Mouse (Mus musculus): ENCODE measurements at regions not wholly inside any gene's neighbourhood (a gene's known extent, or its start where the extent isn't known, plus 50 kb on each side); places are given as distances from the start of the nearest gene placed in this dataset.

GRCm38 (mm10) chrX:9738904-9739303 is 76.1 kb upstream of the Dynlt3 start:
- no peak for TF ChIP-seq CHD2 (IDR thresholded peaks at IDR 0.05; ENCODE audit: low read depth, low read length)
- no peak for TF ChIP-seq MAFK (IDR thresholded peaks at IDR 0.05; ENCODE audit: insufficient read depth, low read depth, low read length)
- no peak for TF ChIP-seq ZNF384 (IDR thresholded peaks at IDR 0.05; ENCODE audit: low read depth, low read length)
- TF ChIP-seq ZC3H11A (IDR thresholded peaks at IDR 0.05; ENCODE audit: borderline replicate concordance, low read depth, low read length): no peak
- Histone ChIP-seq H3K9ac (ENCODE audit: insufficient read depth, low read depth, low read length, poor library complexity, severe bottlenecking) (no peak overlapping the region), H3K4me3 (ENCODE audit: insufficient read depth in 1 of 2, low read depth in 1 of 2, low read length in 2 of 2, poor library complexity in 1 of 2, severe bottlenecking in 1 of 2) (no peak overlapping the region), H3K36me3 (ENCODE audit: control insufficient read depth, insufficient read depth, low read length, poor library complexity, severe bottlenecking) (no peaks in the 10 kb centered on the region), H3K27ac (ENCODE audit: insufficient read depth, low read depth, low read length, poor library complexity, severe bottlenecking) (no peak overlapping the region), H3K9me3 (ENCODE audit: control insufficient read depth, insufficient read depth, low read depth, low read length) (no peaks in the 10 kb centered on the region), H3K4me1 (ENCODE audit: control insufficient read depth in 2 of 2, insufficient read depth in 2 of 2, low read length in 2 of 2, poor library complexity in 1 of 2) (no peaks in the 10 kb centered on the region)
- no peak for DNase-seq (ENCODE audit: low read depth, low spot score)
- in situ Hi-C loops (cut with MboI; ENCODE audit: low sequenced_read_pairs in 2 of 2, unreplicated experiment in 2 of 2): no loop called here

DNA sequence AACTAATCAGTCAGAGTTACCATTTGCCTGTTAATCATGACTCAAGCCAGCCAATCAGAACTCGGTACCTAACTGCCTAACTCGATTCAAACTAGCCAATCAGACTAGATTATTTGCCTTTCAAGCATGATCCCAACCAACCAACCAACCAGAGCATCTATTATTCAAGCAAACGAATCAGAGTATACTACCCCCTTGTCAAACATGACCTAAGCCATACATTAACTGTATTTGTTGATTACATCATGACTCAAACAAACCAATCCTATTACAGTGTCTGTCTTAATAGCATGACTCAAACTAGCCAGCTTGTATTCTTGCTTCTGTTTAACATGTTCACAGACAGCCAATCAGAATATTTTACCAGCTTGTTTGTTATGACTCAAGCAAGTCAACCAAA is 79.7 kb upstream of the Dynlt3 start:
- Histone ChIP-seq H3K4me3 (ENCODE audit: insufficient read depth in 1 of 2, low read depth in 1 of 2, low read length in 2 of 2, poor library complexity in 1 of 2, severe bottlenecking in 1 of 2) (no peak overlapping the region), H3K4me1 (ENCODE audit: control insufficient read depth in 2 of 2, insufficient read depth in 2 of 2, low read length in 2 of 2, poor library complexity in 1 of 2) (no peaks in the 10 kb centered on the region), H3K9ac (ENCODE audit: insufficient read depth, low read depth, low read length, poor library complexity, severe bottlenecking) (no peak overlapping the region), H3K9me3 (ENCODE audit: control insufficient read depth, insufficient read depth, low read depth, low read length) (no peaks in the 10 kb centered on the region), H3K36me3 (ENCODE audit: control insufficient read depth, insufficient read depth, low read length, poor library complexity, severe bottlenecking) (no peaks in the 10 kb centered on the region), H3K27ac (ENCODE audit: insufficient read depth, low read depth, low read length, poor library complexity, severe bottlenecking) (no peak overlapping the region)
- DNase-seq (ENCODE audit: low read depth, low spot score): no peak
- in situ Hi-C loops (cut with MboI; ENCODE audit: low sequenced_read_pairs in 2 of 2, unreplicated experiment in 2 of 2): no loop called here
- TF ChIP-seq HCFC1 (IDR thresholded peaks at IDR 0.05; ENCODE audit: borderline replicate concordance, insufficient read depth, low read length): no peak
- no peak for TF ChIP-seq ZNF384 (IDR thresholded peaks at IDR 0.05; ENCODE audit: low read depth, low read length)
- TF ChIP-seq MAFK (IDR thresholded peaks at IDR 0.05; ENCODE audit: insufficient read depth, low read depth, low read length): no peak
- no peak for TF ChIP-seq ZC3H11A (IDR thresholded peaks at IDR 0.05; ENCODE audit: borderline replicate concordance, low read depth, low read length)
- no peak for TF ChIP-seq CHD2 (IDR thresholded peaks at IDR 0.05; ENCODE audit: low read depth, low read length)

DNA sequence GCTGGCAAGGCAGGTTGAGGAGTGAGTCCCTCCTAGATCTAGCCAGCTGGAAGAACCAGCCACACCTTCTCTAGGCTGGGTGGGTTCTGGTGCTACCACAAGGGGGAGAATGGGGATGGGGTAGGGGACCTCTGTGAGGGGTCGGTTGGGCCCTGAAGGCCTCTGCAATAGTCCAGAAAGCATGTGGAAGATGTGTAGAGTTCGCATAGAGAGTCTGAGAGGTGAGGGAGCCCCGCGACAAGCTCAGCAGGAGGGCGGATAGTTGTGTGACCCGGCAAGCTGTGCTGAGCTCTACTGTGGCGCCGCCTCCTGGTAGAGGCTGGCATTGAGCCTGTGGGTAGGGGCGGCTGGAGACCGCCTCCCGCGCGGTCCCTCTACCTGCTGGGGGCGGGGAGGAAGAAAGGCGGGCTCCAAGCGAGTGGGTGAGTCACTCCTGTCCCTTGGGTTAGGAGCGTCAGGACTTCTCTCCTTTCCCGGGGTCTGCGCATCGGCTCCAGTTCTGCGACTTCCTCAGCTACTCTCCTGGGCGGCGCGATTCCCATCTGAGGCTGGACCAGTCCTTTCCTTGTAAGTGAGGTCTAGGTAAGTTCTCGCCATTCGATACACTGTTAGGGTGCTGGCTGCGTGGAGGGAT is 84.6 kb upstream of the Dynlt3 start:
- TF ChIP-seq HCFC1 (IDR thresholded peaks at IDR 0.05; ENCODE audit: borderline replicate concordance, insufficient read depth, low read length) (no peak), MAFK (IDR thresholded peaks at IDR 0.05; ENCODE audit: insufficient read depth, low read depth, low read length) (no peak), ZC3H11A (IDR thresholded peaks at IDR 0.05; ENCODE audit: borderline replicate concordance, low read depth, low read length) (no peak), CHD2 (IDR thresholded peaks at IDR 0.05; ENCODE audit: low read depth, low read length) (no peak), ZNF384 (IDR thresholded peaks at IDR 0.05; ENCODE audit: low read depth, low read length) (no peak)
- no peaks in the 10 kb centered on the region for H3K9me3 ChIP-seq (ENCODE audit: control insufficient read depth, insufficient read depth, low read depth, low read length)
- peak overlapping the region; percentile 34 to 58; a peak in 3 of 4 replicates for H3K4me3 ChIP-seq (ENCODE audit: insufficient read depth in 1 of 2, low read depth in 1 of 2, low read length in 2 of 2, poor library complexity in 1 of 2, severe bottlenecking in 1 of 2)
- no peaks in the 10 kb centered on the region for H3K36me3 ChIP-seq (ENCODE audit: control insufficient read depth, insufficient read depth, low read length, poor library complexity, severe bottlenecking)
- peak; percentile 38 for DNase-seq (ENCODE audit: low read depth, low spot score)
- in situ Hi-C loops (cut with MboI; ENCODE audit: low sequenced_read_pairs in 2 of 2, unreplicated experiment in 2 of 2): no loop called here
- H3K9ac ChIP-seq (ENCODE audit: insufficient read depth, low read depth, low read length, poor library complexity, severe bottlenecking): peak overlapping the region; percentile 24; the same call in 1 of the 2 replicates
- H3K27ac ChIP-seq (ENCODE audit: insufficient read depth, low read depth, low read length, poor library complexity, severe bottlenecking): no peak overlapping the region
- H3K4me1 ChIP-seq (ENCODE audit: control insufficient read depth in 2 of 2, insufficient read depth in 2 of 2, low read length in 2 of 2, poor library complexity in 1 of 2): no peaks in the 10 kb centered on the region

- no peaks in the 10 kb centered on the region for H3K9me3 ChIP-seq (ENCODE audit: control insufficient read depth, insufficient read depth, low read depth, low read length)
- TF ChIP-seq ZC3H11A (IDR thresholded peaks at IDR 0.05; ENCODE audit: borderline replicate concordance, low read depth, low read length) (no peak), ZNF384 (IDR thresholded peaks at IDR 0.05; ENCODE audit: low read depth, low read length) (no peak), MAFK (IDR thresholded peaks at IDR 0.05; ENCODE audit: insufficient read depth, low read depth, low read length) (no peak), HCFC1 (IDR thresholded peaks at IDR 0.05; ENCODE audit: borderline replicate concordance, insufficient read depth, low read length) (no peak), CHD2 (IDR thresholded peaks at IDR 0.05; ENCODE audit: low read depth, low read length) (no peak)
Measured at GRCm38 (mm10) chrX:9752954-9753572, 90.3 kb upstream of the Dynlt3 start.

More at GRCm38 (mm10) chrX:9752954-9753572, 90.3 kb upstream of the Dynlt3 start:
- Histone ChIP-seq H3K9ac (ENCODE audit: insufficient read depth, low read depth, low read length, poor library complexity, severe bottlenecking) (no peak overlapping the region), H3K4me1 (ENCODE audit: control insufficient read depth in 2 of 2, insufficient read depth in 2 of 2, low read length in 2 of 2, poor library complexity in 1 of 2) (no peaks in the 10 kb centered on the region), H3K27ac (ENCODE audit: insufficient read depth, low read depth, low read length, poor library complexity, severe bottlenecking) (no peak overlapping the region), H3K36me3 (ENCODE audit: control insufficient read depth, insufficient read depth, low read length, poor library complexity, severe bottlenecking) (no peaks in the 10 kb centered on the region), H3K4me3 (ENCODE audit: insufficient read depth in 1 of 2, low read depth in 1 of 2, low read length in 2 of 2, poor library complexity in 1 of 2, severe bottlenecking in 1 of 2) (no peak overlapping the region)
- DNase-seq (ENCODE audit: low read depth, low spot score): no peak
- in situ Hi-C loops (cut with MboI; ENCODE audit: low sequenced_read_pairs in 2 of 2, unreplicated experiment in 2 of 2): no loop called here

All from ES-E14 (cell line).